Mouse (Mus musculus) left cerebral cortex, adult 6 months (tissue): ENCODE data around the gene Gm2012. TPM values are rescaled to one million over a fixed set of nuclear protein-coding genes. Genes with fewer than 3 reads are reported as not detected.

Experiments used
- long read RNA-seq, 2 experiments: library from polyadenylated mRNA; unstranded; transcript quantifications; one replicate each; pipeline ENCODE4 v2.0.0; 2019 to 2020
- polyA plus RNA-seq: library from polyadenylated mRNA; unstranded; fragments of <200 nt; fragmentation: Nextera tagmentation; gene quantifications from 2 replicates; pipeline ENCODE4 v1.2.3, GENCODE M21; 2021

The Gm2012 gene
- polyA plus RNA-seq: not detected in 2 replicates
- long read RNA-seq, experiment 1: 0 reads
- long read RNA-seq, experiment 2: 0 reads

GRCm38 (mm10) chrX:26231255-26231654 lies at the start of gene Gm2012:
Gene Gm2012 (minus strand): TSS chrX:26231355.

Other genes starting within 250 kb of the Gm2012 start
- gene Gm5168, start 180.3 kb downstream of the Gm2012 start, polyA plus RNA-seq: not detected in 2 replicates
- gene Gm2030, start 78.7 kb upstream of the Gm2012 start, polyA plus RNA-seq: not detected in 2 replicates